Mouse (Mus musculus) limb, embryonic 10.5 days (tissue): ENCODE results near the gene Neurod4. TPM values are rescaled to one million over a fixed set of nuclear protein-coding genes. Genes with fewer than 3 reads are reported as not detected.

ENCODE experiments used
- DNase-seq: peaks from one replicate; pipeline ENCODE4 v3.0.0-alpha.2; 2017; ENCODE audit warnings: low spot score
- H3K27ac ChIP-seq: fragments of 300-500 bp; sonication (generic); 2 replicates; pipeline ENCODE4 v1.5.1; 2016; ENCODE audit warnings: mild to moderate bottlenecking
- H3K27me3 ChIP-seq: fragments of 300-500 bp; sonication (generic); 2 replicates; pipeline ENCODE4 v1.6.1; 2016; ENCODE audit warnings: low read depth, mild to moderate bottlenecking; ENCODE audit not compliant: poor library complexity, severe bottlenecking
- H3K36me3 ChIP-seq: fragments of 300-500 bp; sonication (generic); 2 replicates; pipeline ENCODE4 v1.6.1; 2016; ENCODE audit warnings: mild to moderate bottlenecking, moderate library complexity
- H3K4me1 ChIP-seq: fragments of 300-500 bp; sonication (generic); 2 replicates; pipeline ENCODE4 v1.6.1; 2016
- H3K4me3 ChIP-seq: fragments of 300-500 bp; sonication (generic); 2 replicates; pipeline ENCODE4 v1.5.1; 2016; ENCODE audit warnings: mild to moderate bottlenecking, moderate library complexity
- H3K9me3 ChIP-seq: fragments of 300-500 bp; sonication (generic); replicated peaks from 2 replicates; pipeline ENCODE4 v1.6.1; 2016; ENCODE audit warnings: mild to moderate bottlenecking
- WGBS: fragments of 180-500 bp; shearing (Covaris S2); methylation state at CpG from one replicate; pipeline ENCODE4 v1.1.7; 2016; 5-methylcytosine and 5-hydroxymethylcytosine counted together
- polyA plus RNA-seq: library from polyadenylated mRNA; unstranded; fragments of >200 nt; fragmentation: Nextera tagmentation; extraction: Ambion mirVana; gene quantifications from 2 replicates; pipeline ENCODE4 v1.2.1, GENCODE M21; 2016

Neurod4 gene
- polyA plus RNA-seq, 1 experiment from 2014 or later: 0.05 TPM

- DNase-seq: no peak
- 66% methylated on average over 3 of the region's 3 CpGs for WGBS
- no peaks in the 10 kb centered on the region for H3K36me3 ChIP-seq
- H3K4me3 ChIP-seq: no peak overlapping the region
- no peaks in the 10 kb centered on the region for H3K9me3 ChIP-seq
- no peak overlapping the region for H3K27ac ChIP-seq
- no peaks in the 10 kb centered on the region for H3K27me3 ChIP-seq
- H3K4me1 ChIP-seq: no peaks in the 10 kb centered on the region
Observed at GRCm38 (mm10) chr10:130288007-130288406, 8.0 kb upstream of the Neurod4 start.

GRCm38 (mm10) chr10:130287201-130287600, 7.2 kb upstream of the Neurod4 start:
- Histone ChIP-seq H3K27ac (no peak overlapping the region), H3K36me3 (no peaks in the 10 kb centered on the region), H3K9me3 (no peaks in the 10 kb centered on the region), H3K27me3 (no peaks in the 10 kb centered on the region), H3K4me3 (no peak overlapping the region), H3K4me1 (no peaks in the 10 kb centered on the region)
- no peak for DNase-seq
- WGBS: 71% methylated on average over 1 of the region's 1 CpGs

- Histone ChIP-seq H3K27ac (no peak overlapping the region), H3K4me1 (no peaks in the 10 kb centered on the region)
Observed at GRCm38 (mm10) chr10:130281982-130282449, 2.0 kb upstream of the Neurod4 start.

GRCm38 (mm10) chr10:130276496-130276895, 3.5 kb downstream of the Neurod4 start:
- WGBS: 82% methylated on average over 2 of the region's 2 CpGs
- no peak overlapping the region for H3K4me3 ChIP-seq
- H3K27me3 ChIP-seq: no peaks in the 10 kb centered on the region
- H3K4me1 ChIP-seq: no peaks in the 10 kb centered on the region
- H3K9me3 ChIP-seq: no peaks in the 10 kb centered on the region
- H3K36me3 ChIP-seq: no peaks in the 10 kb centered on the region
- H3K27ac ChIP-seq: no peak overlapping the region
- no peak for DNase-seq

More at GRCm38 (mm10) chr10:130281982-130282449, 2.0 kb upstream of the Neurod4 start:
- Histone ChIP-seq H3K4me3 (no peak overlapping the region), H3K9me3 (no peaks in the 10 kb centered on the region), H3K36me3 (no peaks in the 10 kb centered on the region), H3K27me3 (no peaks in the 10 kb centered on the region)
- WGBS: 3% methylated on average over 1 of the region's 1 CpGs
- DNase-seq: no peak

GRCm38 (mm10) chr10:130275759-130276158, 4.3 kb downstream of the Neurod4 start:
- H3K4me1 ChIP-seq: no peaks in the 10 kb centered on the region
- DNase-seq: no peak
- H3K27ac ChIP-seq: no peak overlapping the region
- H3K4me3 ChIP-seq: no peak overlapping the region
- no peaks in the 10 kb centered on the region for H3K9me3 ChIP-seq
- H3K36me3 ChIP-seq: no peaks in the 10 kb centered on the region
- H3K27me3 ChIP-seq: no peaks in the 10 kb centered on the region
- 74% methylated on average over 2 of the region's 2 CpGs for WGBS

- Histone ChIP-seq H3K27ac (no peak overlapping the region), H3K4me3 (no peak overlapping the region), H3K27me3 (no peaks in the 10 kb centered on the region), H3K4me1 (no peaks in the 10 kb centered on the region), H3K9me3 (no peaks in the 10 kb centered on the region), H3K36me3 (no peaks in the 10 kb centered on the region)
- 75% methylated on average over 4 of the region's 4 CpGs for WGBS
- no peak for DNase-seq
Observed at GRCm38 (mm10) chr10:130263203-130263602, 16.8 kb downstream of the Neurod4 start.

- DNase-seq: no peak
- H3K27me3 ChIP-seq: no peaks in the 10 kb centered on the region
- no peaks in the 10 kb centered on the region for H3K9me3 ChIP-seq
- no peaks in the 10 kb centered on the region for H3K36me3 ChIP-seq
- no peaks in the 10 kb centered on the region for H3K4me1 ChIP-seq
- H3K4me3 ChIP-seq: no peak overlapping the region
- no peak overlapping the region for H3K27ac ChIP-seq
- WGBS: 80% methylated on average over 1 of the region's 1 CpGs
Observed at GRCm38 (mm10) chr10:130259483-130259882, 20.6 kb downstream of the Neurod4 start.

GRCm38 (mm10) chr10:130244271-130244670, 35.8 kb downstream of the Neurod4 start:
- Histone ChIP-seq H3K36me3 (no peaks in the 10 kb centered on the region), H3K4me3 (no peak overlapping the region), H3K9me3 (no peaks in the 10 kb centered on the region), H3K27me3 (no peaks in the 10 kb centered on the region), H3K4me1 (no peaks in the 10 kb centered on the region), H3K27ac (no peak overlapping the region)
- no peak for DNase-seq
- 14% methylated on average over 2 of the region's 2 CpGs for WGBS

- Histone ChIP-seq H3K4me3 (no peak overlapping the region), H3K9me3 (no peaks in the 10 kb centered on the region), H3K36me3 (no peaks in the 10 kb centered on the region), H3K27me3 (no peaks in the 10 kb centered on the region), H3K27ac (no peak overlapping the region), H3K4me1 (no peaks in the 10 kb centered on the region)
- WGBS: 80% methylated on average over 2 of the region's 2 CpGs
- DNase-seq: no peak
Observed at GRCm38 (mm10) chr10:130238318-130239209, 41.5 kb downstream of the Neurod4 start.

- DNase-seq: no peak
- Histone ChIP-seq H3K9me3 (no peaks in the 10 kb centered on the region), H3K27ac (no peak overlapping the region), H3K27me3 (no peaks in the 10 kb centered on the region), H3K4me3 (no peak overlapping the region), H3K36me3 (no peaks in the 10 kb centered on the region), H3K4me1 (no peaks in the 10 kb centered on the region)
- 52% methylated on average over 1 of the region's 1 CpGs for WGBS
Observed at GRCm38 (mm10) chr10:130234576-130234975, 45.5 kb downstream of the Neurod4 start.

- Histone ChIP-seq H3K27ac (no peak overlapping the region), H3K4me3 (no peak overlapping the region), H3K9me3 (no peaks in the 10 kb centered on the region), H3K4me1 (no peaks in the 10 kb centered on the region), H3K27me3 (no peaks in the 10 kb centered on the region), H3K36me3 (no peaks in the 10 kb centered on the region)
- no peak for DNase-seq
- WGBS: 74% methylated on average over 1 of the region's 1 CpGs
Observed at GRCm38 (mm10) chr10:130232117-130232516, 47.9 kb downstream of the Neurod4 start.

GRCm38 (mm10) chr10:130229584-130229983, 50.5 kb downstream of the Neurod4 start:
- H3K27ac ChIP-seq: no peak overlapping the region
- 84% methylated on average over 5 of the region's 5 CpGs for WGBS
- no peaks in the 10 kb centered on the region for H3K4me1 ChIP-seq
- H3K27me3 ChIP-seq: no peaks in the 10 kb centered on the region
- no peak for DNase-seq
- H3K9me3 ChIP-seq: no peaks in the 10 kb centered on the region
- no peak overlapping the region for H3K4me3 ChIP-seq
- no peaks in the 10 kb centered on the region for H3K36me3 ChIP-seq

- no peaks in the 10 kb centered on the region for H3K36me3 ChIP-seq
- 2% methylated on average over 1 of the region's 1 CpGs for WGBS
- no peaks in the 10 kb centered on the region for H3K9me3 ChIP-seq
- H3K27me3 ChIP-seq: no peaks in the 10 kb centered on the region
- peak; percentile 61 for DNase-seq
- H3K4me3 ChIP-seq: no peak overlapping the region
- H3K4me1 ChIP-seq: no peaks in the 10 kb centered on the region
- H3K27ac ChIP-seq: no peak overlapping the region
Observed at GRCm38 (mm10) chr10:130228246-130228645, 51.8 kb downstream of the Neurod4 start.
